Mouse (Mus musculus): ENCODE data around the gene Sox2. TPM values are rescaled to one million over a fixed set of nuclear protein-coding genes. Genes with fewer than 3 reads are reported as not detected.

Gene Sox2
- polyA plus RNA-seq, 1 experiment from 2014 or later: 0.14 TPM

GRCm38 (mm10) chr3:34648833-34649719, 1.1 kb upstream of the Sox2 start:
- peaks cover 18% of the 10 kb centered on the region for H3K4me1 ChIP-seq (ENCODE audit: control insufficient read depth, insufficient read depth, low read length)
- H3K4me3 ChIP-seq (ENCODE audit: low read depth, low read length): peak overlapping the region; percentile 50
- no peak overlapping the region for H3K27ac ChIP-seq (ENCODE audit: low read depth, low read length)
- no peak overlapping the region for H3K9ac ChIP-seq (ENCODE audit: low read depth, low read length)
- peak overlapping the region; percentile 86 for H3K4me2 ChIP-seq
- WGBS (ENCODE audit: insufficient replicate concordance): under 1% methylated on average over 50 of the region's 50 CpGs
- peak; percentile 44 for ATAC-seq (replicated peaks; ENCODE audit: insufficient number of reproducible peaks, low FRiP score, low TSS enrichment)
- H3K27me3 ChIP-seq (ENCODE audit: control insufficient read depth, insufficient read depth, low read length): peaks cover 82% of the 10 kb centered on the region
- H3K9me3 ChIP-seq (replicated peaks; ENCODE audit: control insufficient read depth, low read length): no peaks in the 10 kb centered on the region
- H3K36me3 ChIP-seq (ENCODE audit: control insufficient read depth, insufficient read depth, low read length): no peaks in the 10 kb centered on the region

GRCm38 (mm10) chr3:34650621-34651361, 586 bp downstream of the Sox2 start:
- ATAC-seq (replicated peaks; ENCODE audit: insufficient number of reproducible peaks, low FRiP score, low TSS enrichment): 0 out of 2 replicates have a peak, but pooled peaks have one; percentile 29

GRCm38 (mm10) chr3:34651486-34652170, 1.4 kb downstream of the Sox2 start:
- peaks cover 84% of the 10 kb centered on the region for H3K27me3 ChIP-seq (ENCODE audit: control insufficient read depth, insufficient read depth, low read length)
- no peak for ATAC-seq (replicated peaks; ENCODE audit: insufficient number of reproducible peaks, low FRiP score, low TSS enrichment)
- 2% methylated on average over 26 of the region's 26 CpGs for WGBS (ENCODE audit: insufficient replicate concordance)
- H3K9ac ChIP-seq (ENCODE audit: low read depth, low read length): no peak overlapping the region
- H3K27ac ChIP-seq (ENCODE audit: low read depth, low read length): no peak overlapping the region
- H3K36me3 ChIP-seq (ENCODE audit: control insufficient read depth, insufficient read depth, low read length): no peaks in the 10 kb centered on the region
- H3K9me3 ChIP-seq (replicated peaks; ENCODE audit: control insufficient read depth, low read length): no peaks in the 10 kb centered on the region
- no peak overlapping the region for H3K4me3 ChIP-seq (ENCODE audit: low read depth, low read length)
- H3K4me1 ChIP-seq (ENCODE audit: control insufficient read depth, insufficient read depth, low read length): peaks cover 18% of the 10 kb centered on the region
- H3K4me2 ChIP-seq: no peak overlapping the region

More at GRCm38 (mm10) chr3:34650621-34651361, 586 bp downstream of the Sox2 start:
- H3K9me3 ChIP-seq (replicated peaks; ENCODE audit: control insufficient read depth, low read length): no peaks in the 10 kb centered on the region
- under 1% methylated on average over 67 of the region's 67 CpGs for WGBS (ENCODE audit: insufficient replicate concordance)
- H3K4me3 ChIP-seq (ENCODE audit: low read depth, low read length): peak overlapping the region; percentile 50
- no peak overlapping the region for H3K27ac ChIP-seq (ENCODE audit: low read depth, low read length)
- peaks cover 83% of the 10 kb centered on the region for H3K27me3 ChIP-seq (ENCODE audit: control insufficient read depth, insufficient read depth, low read length)
- peak overlapping the region; percentile 86 for H3K4me2 ChIP-seq
- peaks cover 18% of the 10 kb centered on the region for H3K4me1 ChIP-seq (ENCODE audit: control insufficient read depth, insufficient read depth, low read length)
- H3K9ac ChIP-seq (ENCODE audit: low read depth, low read length): peak overlapping the region; percentile 46; the same call in 1 of the 2 replicates
- H3K36me3 ChIP-seq (ENCODE audit: control insufficient read depth, insufficient read depth, low read length): no peaks in the 10 kb centered on the region

GRCm38 (mm10) chr3:34652616-34653015, 2.4 kb downstream of the Sox2 start:
- Histone ChIP-seq H3K27me3 (ENCODE audit: control insufficient read depth, insufficient read depth, low read length) (peaks cover 87% of the 10 kb centered on the region), H3K9ac (ENCODE audit: low read depth, low read length) (no peak overlapping the region), H3K4me3 (ENCODE audit: low read depth, low read length) (no peak overlapping the region), H3K4me2 (no peak overlapping the region), H3K9me3 (replicated peaks; ENCODE audit: control insufficient read depth, low read length) (no peaks in the 10 kb centered on the region), H3K4me1 (ENCODE audit: control insufficient read depth, insufficient read depth, low read length) (peaks cover 18% of the 10 kb centered on the region), H3K36me3 (ENCODE audit: control insufficient read depth, insufficient read depth, low read length) (no peaks in the 10 kb centered on the region), H3K27ac (ENCODE audit: low read depth, low read length) (no peak overlapping the region)
- ATAC-seq (replicated peaks; ENCODE audit: insufficient number of reproducible peaks, low FRiP score, low TSS enrichment): no peak
- WGBS (ENCODE audit: insufficient replicate concordance): 2% methylated on average over 14 of the region's 14 CpGs

- under 1% methylated on average over 26 of the region's 26 CpGs for WGBS (ENCODE audit: insufficient replicate concordance)
Observed at GRCm38 (mm10) chr3:34653235-34653976, 3.2 kb downstream of the Sox2 start.

GRCm38 (mm10) chr3:34653977-34654500, 3.8 kb downstream of the Sox2 start:
- no peak overlapping the region for H3K4me3 ChIP-seq (ENCODE audit: low read depth, low read length)
- no peaks in the 10 kb centered on the region for H3K9me3 ChIP-seq (replicated peaks; ENCODE audit: control insufficient read depth, low read length)
- H3K27me3 ChIP-seq (ENCODE audit: control insufficient read depth, insufficient read depth, low read length): peaks cover 89% of the 10 kb centered on the region
- peaks cover 13% of the 10 kb centered on the region for H3K4me1 ChIP-seq (ENCODE audit: control insufficient read depth, insufficient read depth, low read length)
- 4% methylated on average over 9 of the region's 9 CpGs for WGBS (ENCODE audit: insufficient replicate concordance)
- no peak for ATAC-seq (replicated peaks; ENCODE audit: insufficient number of reproducible peaks, low FRiP score, low TSS enrichment)
- no peak overlapping the region for H3K4me2 ChIP-seq
- H3K27ac ChIP-seq (ENCODE audit: low read depth, low read length): no peak overlapping the region
- H3K9ac ChIP-seq (ENCODE audit: low read depth, low read length): no peak overlapping the region
- no peaks in the 10 kb centered on the region for H3K36me3 ChIP-seq (ENCODE audit: control insufficient read depth, insufficient read depth, low read length)

More at GRCm38 (mm10) chr3:34653235-34653976, 3.2 kb downstream of the Sox2 start:
- no peak overlapping the region for H3K27ac ChIP-seq (ENCODE audit: low read depth, low read length)
- peaks cover 18% of the 10 kb centered on the region for H3K4me1 ChIP-seq (ENCODE audit: control insufficient read depth, insufficient read depth, low read length)
- H3K4me2 ChIP-seq: no peak overlapping the region
- no peak overlapping the region for H3K9ac ChIP-seq (ENCODE audit: low read depth, low read length)
- H3K9me3 ChIP-seq (replicated peaks; ENCODE audit: control insufficient read depth, low read length): no peaks in the 10 kb centered on the region
- H3K36me3 ChIP-seq (ENCODE audit: control insufficient read depth, insufficient read depth, low read length): no peaks in the 10 kb centered on the region
- H3K27me3 ChIP-seq (ENCODE audit: control insufficient read depth, insufficient read depth, low read length): peaks cover 89% of the 10 kb centered on the region
- no peak for ATAC-seq (replicated peaks; ENCODE audit: insufficient number of reproducible peaks, low FRiP score, low TSS enrichment)
- H3K4me3 ChIP-seq (ENCODE audit: low read depth, low read length): 0 out of 2 replicates have a peak overlapping the region, but pooled peaks have one; percentile 4

GRCm38 (mm10) chr3:34654781-34655180, 4.6 kb downstream of the Sox2 start:
- Histone ChIP-seq H3K27ac (ENCODE audit: low read depth, low read length) (no peak overlapping the region), H3K4me1 (ENCODE audit: control insufficient read depth, insufficient read depth, low read length) (peaks cover 7% of the 10 kb centered on the region; the same call in 1 of the 2 replicates), H3K9me3 (replicated peaks; ENCODE audit: control insufficient read depth, low read length) (no peaks in the 10 kb centered on the region), H3K4me2 (no peak overlapping the region), H3K9ac (ENCODE audit: low read depth, low read length) (no peak overlapping the region), H3K4me3 (ENCODE audit: low read depth, low read length) (no peak overlapping the region), H3K27me3 (ENCODE audit: control insufficient read depth, insufficient read depth, low read length) (peaks cover 87% of the 10 kb centered on the region), H3K36me3 (ENCODE audit: control insufficient read depth, insufficient read depth, low read length) (no peaks in the 10 kb centered on the region)
- 17% methylated on average over 6 of the region's 6 CpGs for WGBS (ENCODE audit: insufficient replicate concordance)
- ATAC-seq (replicated peaks; ENCODE audit: insufficient number of reproducible peaks, low FRiP score, low TSS enrichment): no peak
